Mouse (Mus musculus) A20 (cell line): ENCODE data around the gene Mrpl14.
A peak's percentile ranks its signal among the peaks of the same experiment; 100 is the strongest.

Experiments
- DNase-seq: peaks from one replicate; pipeline ENCODE4 v3.0.0-alpha.2; 2011; ENCODE audit warnings: low read depth, low spot score

The Mrpl14 gene

DNA sequence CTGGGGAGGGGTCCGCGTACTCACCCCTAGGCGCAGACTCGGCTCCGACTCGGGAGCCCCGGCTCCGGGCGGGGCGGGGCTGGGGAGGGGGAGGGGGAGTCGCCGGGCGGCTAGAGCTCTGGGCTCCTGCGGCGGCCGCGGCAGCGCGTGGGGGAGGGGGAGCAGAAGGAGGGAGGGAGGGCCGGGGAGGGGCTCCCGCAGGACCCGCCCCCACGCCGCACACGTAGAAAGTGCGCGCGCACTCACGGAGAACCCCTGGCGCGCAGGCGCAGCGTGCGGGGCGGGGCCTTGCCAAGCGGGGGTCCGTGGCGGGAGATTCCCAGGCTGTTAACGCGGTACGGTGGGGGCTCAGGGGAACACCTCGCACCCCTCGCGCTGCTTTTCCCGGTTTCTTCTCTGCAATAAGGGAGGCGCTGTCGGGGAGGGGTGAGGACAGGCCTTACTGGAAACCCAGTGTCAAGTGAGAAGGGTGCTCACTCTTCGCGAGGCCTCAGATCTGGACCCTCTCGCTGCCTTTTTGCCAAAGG is at the start of gene Mrpl14:
Gene Mrpl14 (plus strand): TSS at position 230 of the 527 bp plus-strand sequence.
- DNase-seq = peak; percentile 93

DNA sequence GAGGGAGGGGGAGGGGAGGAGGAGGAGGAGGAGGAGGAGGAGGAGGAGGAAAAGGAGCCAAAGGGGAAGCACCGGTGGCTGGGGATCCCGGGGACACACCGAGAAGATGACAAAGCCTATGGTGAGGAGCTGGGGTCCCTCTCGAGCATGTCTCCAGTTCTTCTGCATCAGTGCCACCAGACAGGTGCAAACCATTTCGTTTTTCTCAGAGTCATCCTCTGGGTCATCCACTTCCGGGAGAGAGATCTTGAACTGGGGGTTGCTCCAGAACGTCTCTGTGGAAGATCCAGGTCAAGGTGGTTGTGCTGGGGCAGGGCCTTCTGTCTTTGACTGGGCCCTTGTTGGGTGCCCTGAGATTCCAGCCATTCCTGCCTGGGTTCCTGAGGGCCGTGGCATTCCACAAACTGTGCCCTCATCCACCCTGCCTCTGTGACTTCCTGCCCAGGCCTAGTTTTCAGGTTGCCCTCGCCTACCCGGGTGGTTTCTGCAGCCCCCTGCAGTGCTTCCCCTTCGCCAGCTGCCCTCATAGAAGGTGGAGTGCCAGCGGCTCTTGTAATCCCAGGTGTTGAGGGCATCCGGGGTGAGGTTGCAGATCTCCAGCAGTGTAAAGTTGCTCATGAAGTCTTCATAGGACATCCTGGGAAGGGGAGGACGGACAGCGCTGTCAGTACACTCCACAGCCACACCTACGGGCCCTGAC is 47.4 kb upstream of the Mrpl14 start:
- no peak for DNase-seq

DNA sequence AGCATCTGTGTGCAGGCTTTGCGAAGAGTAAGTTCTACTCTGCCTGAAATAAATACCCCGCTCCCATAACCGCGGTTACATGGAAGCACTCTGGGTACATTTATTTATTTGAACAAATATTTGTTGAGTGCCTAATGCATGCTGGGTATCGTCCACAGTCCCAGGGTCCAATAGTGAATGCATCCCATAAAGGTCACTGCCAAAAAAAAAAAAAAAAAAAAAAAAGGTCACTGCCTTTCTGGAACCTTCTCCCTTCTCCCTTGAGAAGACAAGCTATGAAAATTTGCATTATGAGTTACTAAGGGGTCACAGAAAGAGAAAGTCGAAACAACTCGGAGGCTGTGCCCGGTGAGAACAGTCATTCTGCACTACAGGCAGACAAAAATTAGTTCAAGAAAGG is 44.1 kb upstream of the Mrpl14 start:
- DNase-seq = no peak

DNA sequence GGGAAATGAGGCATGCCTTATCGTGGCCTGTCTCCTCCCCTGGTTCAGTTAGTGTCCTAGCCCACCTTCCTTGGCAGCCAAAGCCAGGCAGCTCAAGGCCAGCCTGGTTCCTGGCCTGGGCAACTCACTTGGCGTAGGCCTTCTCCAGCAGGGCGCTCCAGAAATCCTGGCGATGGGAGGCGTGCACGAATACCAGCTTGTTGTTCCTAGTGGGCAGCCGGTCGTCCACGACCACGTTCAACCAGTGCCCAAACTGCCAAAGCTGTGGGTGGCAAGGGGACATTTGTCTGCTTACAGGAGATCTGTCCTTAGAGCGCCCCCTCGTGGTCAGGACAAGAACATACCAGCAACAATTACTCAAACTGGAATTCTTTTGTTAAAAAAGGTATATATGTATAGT is 43.4 kb upstream of the Mrpl14 start:
- peak; percentile 57 for DNase-seq

DNA sequence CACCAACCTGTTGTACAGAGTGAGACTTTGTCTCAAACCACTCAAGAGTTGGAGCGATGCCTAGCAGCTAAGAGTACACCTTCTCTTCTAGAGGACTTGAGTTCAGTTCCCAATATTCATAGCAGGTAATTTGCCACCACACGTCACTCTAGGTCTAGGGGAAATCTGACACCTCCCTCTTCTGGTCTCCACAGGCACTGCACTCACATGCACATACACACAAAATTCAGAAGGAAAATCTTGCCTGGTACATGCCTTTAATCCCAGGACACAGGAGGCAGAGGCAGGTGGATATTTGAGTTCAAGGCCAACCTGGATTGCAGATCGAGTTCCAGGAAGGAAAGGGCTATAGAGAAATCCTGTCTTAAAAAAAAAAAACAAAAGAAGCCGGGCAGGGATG is 41.9 kb upstream of the Mrpl14 start:
- no peak for DNase-seq

DNA sequence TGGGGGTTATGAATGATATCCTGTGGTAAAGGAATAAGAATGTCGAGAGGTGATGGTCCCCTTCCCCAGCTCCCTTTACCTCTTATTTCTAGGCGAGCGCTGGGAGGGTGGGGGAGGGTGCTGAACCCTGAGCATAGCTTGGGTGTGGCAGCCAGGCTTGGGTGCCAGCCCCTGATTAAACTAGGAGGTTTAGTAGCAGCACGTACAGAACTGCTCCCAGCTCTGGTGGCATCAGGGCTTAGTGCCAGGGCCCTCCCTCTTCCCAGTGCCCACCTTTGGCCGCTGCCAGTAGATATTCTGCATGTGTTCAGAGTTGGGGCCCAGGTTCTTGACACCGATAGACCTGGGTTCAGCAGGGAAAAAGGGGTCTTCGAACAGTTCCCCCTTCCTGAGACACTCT is 32.9 kb upstream of the Mrpl14 start:
- no peak for DNase-seq

DNA sequence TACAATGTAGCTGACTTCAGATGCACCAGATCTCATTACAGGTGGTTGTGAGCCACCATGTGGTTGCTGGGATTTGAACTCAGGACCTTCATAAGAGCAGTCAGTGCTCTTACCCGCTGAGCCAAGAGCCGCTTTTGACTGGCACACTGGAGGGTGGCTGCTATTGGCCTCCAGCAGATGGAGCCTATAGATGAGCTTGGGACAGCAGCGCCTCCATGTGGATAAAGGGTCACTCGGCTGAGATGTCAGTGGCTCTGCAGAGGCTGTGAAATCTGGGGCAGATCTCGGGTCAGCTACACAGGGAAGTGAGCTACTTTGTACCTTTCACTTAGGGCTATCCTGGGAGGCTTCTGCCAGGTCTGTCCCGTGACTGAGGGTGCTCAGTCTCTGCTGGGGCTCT is 30.3 kb upstream of the Mrpl14 start:
- no peak for DNase-seq

DNA sequence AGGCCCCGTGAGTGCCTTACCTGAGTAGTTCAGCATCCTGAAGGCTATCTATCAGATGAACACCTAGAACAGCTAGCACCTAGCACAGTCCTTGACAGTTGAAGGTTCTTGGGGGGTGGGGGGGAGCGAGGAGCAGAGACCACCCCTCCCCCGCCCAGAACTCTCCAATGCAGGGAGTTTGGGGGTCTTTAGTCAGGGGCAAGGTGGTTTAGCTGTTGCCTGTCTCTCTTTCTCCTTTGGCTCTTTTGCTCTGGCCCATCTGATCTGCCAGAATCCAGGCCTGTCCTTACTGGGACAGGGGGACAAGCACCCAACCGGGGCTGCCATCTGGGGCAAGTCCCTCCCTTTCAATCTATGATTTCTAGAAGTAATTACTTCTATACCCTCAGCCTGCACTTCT is 26.9 kb upstream of the Mrpl14 start, which contains the start of gene Capn11:
Gene Capn11 (minus strand): TSS at position 101 of the 400 bp plus-strand sequence.
- DNase-seq = no peak

DNA sequence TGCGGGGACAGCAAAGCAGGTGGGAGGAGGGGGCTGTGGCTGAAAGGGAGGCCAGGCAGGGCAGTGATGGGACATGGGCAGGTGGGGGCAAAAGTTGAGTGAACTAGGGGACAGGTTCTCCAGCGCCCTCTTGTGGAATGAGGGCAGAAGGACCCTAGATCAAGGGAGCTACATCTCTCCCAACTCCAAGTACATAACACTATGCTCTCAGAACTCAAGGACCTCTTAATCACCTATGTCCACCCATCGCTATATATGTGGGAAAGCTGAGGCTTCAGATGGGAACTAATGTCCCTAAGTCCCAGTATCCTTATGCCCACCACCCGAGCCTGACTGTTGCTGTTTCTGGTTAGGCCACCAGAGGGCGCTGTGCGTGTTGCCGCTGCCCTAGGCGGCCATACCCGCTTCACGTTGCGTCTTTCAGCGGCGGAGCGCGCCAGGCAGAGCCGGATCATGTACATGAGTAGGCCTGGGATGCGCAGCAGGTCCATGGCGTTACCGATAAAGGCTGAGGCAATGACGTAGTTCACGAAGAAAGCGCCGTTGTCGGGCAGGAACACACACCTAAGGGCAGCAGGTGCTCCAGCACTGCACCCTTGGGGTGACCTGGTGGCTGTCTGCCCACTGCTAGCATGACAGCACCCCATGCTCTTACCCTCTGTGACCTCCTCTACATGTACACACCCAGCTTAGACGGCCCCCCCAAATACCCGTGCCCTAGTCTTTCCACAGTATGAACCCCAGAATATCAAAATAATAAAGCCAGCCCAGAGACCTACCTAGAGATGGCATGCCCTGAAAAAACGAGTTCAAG is 22.8 kb upstream of the Mrpl14 start:
- peak; percentile 86 for DNase-seq

DNA sequence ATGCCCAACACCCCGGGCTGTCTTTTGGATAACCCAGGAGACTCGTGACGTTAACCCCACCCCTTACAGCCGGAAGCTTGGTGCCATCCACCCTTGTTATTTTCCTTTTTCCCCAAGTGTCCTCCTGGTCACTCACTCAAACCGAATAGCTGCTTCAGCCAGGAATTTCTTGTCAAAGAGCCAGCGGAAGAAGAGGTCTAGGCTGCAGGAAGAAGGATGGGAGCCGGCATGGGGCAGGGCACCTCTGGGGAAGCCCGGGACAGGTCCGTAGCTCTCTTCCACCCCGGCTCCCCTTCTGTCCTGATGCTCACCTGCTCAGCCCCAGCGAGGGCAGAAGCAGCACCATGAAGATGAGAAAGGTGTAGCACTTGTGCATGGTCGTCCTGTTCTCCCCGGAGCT is 21.5 kb upstream of the Mrpl14 start:
- no peak for DNase-seq

DNA sequence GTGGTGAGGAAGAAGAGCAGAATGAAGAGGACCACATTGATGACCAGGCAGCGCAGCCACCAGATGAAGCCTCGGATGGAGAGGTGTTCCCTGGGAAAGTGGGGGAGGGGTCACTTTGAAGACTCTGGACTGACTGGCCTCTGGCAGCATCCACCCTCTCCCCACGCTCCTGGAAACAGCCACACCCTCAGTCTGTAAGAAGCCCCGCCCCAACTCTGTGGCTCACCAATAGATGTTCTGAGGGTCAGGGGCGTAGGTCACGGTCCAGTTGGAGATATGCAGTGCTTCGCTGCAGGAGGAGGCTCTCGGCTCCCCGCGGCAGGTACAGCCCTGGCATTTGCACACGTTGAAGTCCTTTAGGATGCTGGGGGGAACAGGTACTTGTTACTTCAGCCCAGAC is 20.0 kb upstream of the Mrpl14 start:
- DNase-seq = no peak

DNA sequence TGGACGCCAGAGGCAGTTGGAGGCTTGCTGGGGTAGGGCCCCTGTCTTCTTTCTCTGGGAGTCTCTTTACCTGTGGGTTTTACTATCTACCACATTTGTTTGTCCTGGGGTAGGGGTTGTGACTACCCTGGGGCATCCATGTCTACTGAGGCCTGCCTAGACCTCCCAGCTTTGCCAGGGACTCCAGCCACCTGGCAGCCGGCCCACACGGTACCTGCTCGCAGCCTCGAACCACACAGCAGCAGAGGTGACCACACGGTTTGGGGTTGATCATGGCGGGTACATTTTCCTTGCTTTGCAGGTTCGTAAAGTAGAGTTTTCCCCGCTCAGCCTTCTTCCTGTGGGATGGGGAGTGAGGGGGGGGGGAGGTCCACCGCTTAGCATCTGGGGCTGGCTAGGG is 18.6 kb upstream of the Mrpl14 start:
- no peak for DNase-seq

DNA sequence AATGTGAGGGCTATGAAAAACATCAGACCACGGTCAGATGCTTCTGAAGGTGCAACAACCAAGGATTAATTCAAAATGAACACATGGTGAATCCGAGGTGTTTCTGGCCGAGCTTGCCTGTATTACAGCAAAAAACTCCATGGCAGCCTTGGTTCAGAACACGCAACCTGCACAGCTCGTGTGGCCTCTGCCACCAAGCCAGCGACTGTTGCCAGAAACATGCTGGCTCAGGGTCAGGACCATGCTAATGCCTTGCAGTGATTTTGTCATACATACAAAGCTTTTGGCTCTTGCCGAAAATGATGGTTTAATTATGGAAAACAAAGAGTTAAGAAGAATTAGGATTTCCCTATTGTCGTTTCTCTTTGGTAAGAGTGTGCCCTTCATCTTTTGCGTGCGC is 18.1 kb upstream of the Mrpl14 start:
- no peak for DNase-seq

DNA sequence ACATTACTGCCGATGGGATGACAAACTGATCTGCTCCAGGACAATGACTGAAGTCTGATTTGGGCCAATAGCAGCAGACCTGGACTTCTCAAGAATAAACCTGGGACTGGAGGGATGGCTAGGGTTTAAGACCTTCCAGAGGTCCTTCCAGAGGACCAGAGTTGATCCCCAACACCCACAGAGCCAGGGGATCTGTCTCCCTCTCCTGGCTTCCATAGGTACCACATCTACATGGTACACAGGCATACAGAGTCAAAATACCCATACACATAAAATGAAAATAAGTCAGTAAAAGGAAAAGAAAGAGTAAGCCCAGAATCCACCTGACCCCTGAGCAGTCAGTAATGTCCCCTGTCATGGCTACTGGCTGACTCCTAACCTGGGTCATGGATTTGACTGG is 14.3 kb upstream of the Mrpl14 start:
- no peak for DNase-seq

DNA sequence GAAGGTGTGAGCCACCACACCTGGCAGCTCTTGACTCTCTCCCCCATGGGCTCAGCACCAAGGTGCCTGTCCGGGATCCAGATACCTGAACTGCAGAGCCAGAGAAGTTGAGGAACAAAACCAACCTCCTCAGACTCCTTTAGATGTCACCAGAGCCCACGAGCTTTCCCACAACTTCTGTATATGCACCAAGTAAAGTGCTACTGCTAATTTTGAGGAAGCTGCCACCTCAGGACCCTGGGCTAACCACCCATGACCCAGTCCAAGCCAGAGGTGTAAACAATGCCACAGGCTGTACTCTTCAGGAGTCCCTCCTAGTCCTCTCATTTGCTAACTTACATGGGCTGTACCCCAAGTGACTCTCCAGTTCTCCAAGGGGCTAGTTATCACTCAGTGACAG is 13.5 kb upstream of the Mrpl14 start:
- DNase-seq = no peak

DNA sequence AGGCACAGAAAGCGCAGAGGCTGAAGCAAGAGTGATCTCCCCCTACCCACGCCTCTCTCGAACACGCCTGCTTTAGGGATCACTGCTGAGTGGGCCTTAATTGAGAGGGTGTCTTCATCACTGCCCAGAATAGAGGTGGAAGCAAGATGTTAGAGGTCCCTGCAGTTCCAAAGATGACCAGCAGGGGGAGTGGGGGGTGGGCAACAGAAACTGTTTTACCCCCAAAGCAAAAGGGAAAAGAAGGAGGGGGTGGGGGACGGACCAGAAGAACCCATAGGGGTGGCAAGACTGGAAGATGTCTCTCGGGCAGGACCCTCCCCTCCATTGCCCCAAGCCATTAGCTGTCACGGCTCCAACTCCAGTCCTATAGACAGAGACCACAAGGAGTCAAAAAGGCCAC is 8.0 kb upstream of the Mrpl14 start:
- DNase-seq = peak; percentile 73

DNA sequence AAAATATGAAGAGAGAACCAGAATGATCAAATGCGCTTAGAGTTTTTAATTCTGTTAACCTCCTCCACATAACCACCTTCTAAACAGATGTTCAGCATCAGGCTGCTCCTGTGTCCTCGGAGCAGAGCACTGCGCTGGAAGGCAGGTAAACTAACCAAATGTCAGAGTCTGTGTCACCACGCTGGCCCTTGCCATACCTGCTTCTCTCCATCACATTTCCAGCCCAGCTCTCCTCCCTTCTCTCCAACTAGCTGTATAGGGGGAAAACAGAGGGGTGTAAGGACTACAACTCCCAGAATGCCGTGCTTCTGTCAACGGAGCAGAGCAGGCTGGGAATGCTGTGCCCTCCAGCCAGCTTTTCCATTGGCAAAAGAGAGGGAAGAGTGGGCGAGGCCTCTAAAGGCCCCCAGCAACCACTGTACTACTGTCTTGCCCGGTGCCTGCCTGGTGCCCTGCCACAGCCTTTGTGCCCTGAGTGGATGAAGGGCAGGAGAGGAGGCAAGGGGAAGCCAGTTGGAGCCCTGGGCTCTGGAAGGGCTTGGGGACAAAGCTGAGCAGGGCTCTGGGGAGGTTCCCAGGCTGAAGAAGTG is 5.6 kb upstream of the Mrpl14 start:
- no peak for DNase-seq

DNA sequence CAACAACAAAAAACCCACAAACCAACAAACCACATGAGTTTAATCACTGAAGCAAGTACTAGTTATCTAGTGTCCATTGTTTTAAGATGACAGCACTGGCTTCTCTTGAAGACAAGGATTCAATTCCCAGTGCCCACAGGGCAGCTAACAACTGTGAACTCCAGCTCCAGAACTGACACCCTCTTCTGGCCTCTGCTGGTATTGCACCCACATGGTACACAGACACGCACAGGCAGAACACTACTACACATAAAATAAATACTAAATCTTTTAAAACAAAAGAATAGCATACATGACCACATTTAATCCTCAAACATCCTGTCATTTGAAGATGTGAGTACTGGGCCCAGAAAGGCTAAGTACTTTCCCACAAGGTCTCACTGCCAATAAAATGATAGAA is 4.5 kb upstream of the Mrpl14 start:
- peak; percentile 31 for DNase-seq

DNA sequence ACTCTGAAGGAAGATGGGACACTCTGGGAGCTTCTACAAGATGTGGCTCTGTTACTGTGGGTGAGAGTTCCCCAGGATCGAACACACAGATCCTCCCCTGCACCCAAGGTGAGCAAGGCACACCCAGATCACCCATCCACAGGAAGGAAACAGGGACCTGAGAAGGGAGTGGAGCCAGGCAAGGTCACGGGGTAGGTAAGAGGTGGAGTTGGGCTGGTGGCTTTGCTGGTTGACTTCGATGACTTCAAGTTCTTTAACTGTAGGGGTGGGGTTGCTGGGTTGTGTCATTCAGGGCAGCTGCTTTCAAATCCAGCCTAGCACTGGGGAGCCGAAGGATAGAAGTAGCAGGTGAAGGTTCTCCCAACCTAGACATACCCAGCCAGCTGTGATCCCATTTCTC is 3.3 kb upstream of the Mrpl14 start:
- no peak for DNase-seq

DNA sequence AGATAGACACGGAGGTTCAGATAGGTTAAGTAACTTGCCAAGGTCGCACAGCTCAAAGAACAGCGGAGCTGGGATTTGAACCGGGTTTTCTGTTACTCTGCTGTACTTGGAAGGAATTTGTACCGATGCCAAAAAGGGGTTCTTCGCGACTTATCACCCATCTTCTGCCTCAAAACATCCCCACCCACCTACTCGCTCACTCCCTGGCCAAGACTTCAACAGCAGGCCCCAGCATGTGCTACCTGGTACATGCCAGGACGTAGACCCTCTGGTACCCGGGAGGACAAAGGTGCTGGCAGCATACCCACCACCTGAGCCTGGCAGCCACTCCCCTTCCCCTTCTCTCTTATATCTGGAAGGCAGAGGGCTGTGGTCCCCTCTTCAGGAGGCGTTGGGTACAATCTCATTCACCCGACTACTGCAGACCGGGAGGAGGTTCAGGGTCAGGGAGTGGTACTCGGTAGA is 1.4 kb upstream of the Mrpl14 start:
- peak; percentile 9 for DNase-seq

DNA sequence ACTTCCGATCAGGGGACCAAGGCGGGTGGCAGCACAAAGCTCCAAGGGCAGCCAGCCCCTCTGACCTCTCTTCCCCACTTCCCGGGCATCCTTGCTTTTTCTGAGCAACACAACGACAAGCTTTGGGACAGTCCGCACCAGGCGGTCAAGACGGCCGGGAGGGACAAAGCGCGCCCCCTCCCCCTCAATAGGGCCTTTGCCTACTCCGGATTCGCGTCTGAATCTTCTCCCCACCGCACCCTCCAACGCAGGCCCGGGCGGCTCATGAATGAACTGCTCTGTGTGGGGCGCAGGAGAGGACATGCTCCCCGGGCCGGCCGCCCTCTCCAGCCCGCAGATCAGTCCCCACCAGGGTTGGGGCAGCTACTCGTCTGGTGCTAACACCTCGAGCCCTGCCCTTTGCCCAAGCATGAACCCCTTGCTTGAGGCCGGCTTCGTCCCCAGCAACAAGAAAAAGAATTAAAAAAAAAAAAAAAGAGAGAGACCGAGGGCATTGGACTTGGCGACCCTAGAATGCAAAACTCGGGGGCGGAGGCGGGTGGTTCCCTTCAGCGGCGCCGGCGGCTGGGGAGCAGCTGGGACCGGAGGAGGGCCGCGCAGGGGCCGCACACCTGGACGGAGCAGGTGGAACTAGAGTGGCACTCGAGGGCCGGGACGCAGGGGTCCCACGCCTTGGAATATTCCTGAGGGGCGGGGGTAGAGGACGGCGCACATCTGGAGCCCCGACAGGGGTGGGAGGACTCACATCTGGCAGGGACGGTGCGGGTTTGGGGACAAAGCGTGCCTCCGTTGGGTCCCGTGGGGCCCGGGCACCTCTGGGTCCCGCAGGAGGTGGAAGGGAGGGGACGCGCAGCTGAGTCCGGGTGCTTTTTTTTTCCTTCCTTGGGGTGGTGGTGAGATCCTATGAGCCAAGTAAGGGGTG is 690 bp upstream of the Mrpl14 start:
- peak; percentile 81 for DNase-seq
